Comparison of ENCODE assay signal across 8 mouse cellular contexts in genomic region chr16:34414581-34414980, GRCm38 (mm10).
DNase-seq lines count a peak whose midpoint lies in the region; ATAC-seq and TF ChIP-seq lines count a peak whose summit lies in the region.

No protein-coding gene starts in this region.

- H3K27ac ChIP-seq in limb, embryonic 15.5 days: peak overlapping the region; percentile 66; the same call in 1 of the 2 replicates

- no peaks in the 10 kb centered on the region for H3K27me3 ChIP-seq in limb, embryonic 15.5 days

- no peak for TF ChIP-seq CTCF in brain, embryonic 14.5 days (IDR thresholded peaks at IDR 0.05; ENCODE audit: borderline replicate concordance, extremely low read depth, insufficient read depth, insufficient read length)

- peak; percentile 36 for DNase-seq in embryo, embryonic 11 days
- DNase-seq in embryo, embryonic 9.5 days (ENCODE audit: extremely low spot score): no peak
- DNase-seq in brain, embryonic 14.5 days (ENCODE audit: low read depth): peak; percentile 57
- DNase-seq in heart, postnatal 4 days: peak; percentile 62
- no peak for DNase-seq in adrenal gland, postnatal 10 days
- DNase-seq in liver: no peak

- H3K4me2 ChIP-seq in limb, embryonic 15.5 days: no peak overlapping the region

- no peak for ATAC-seq in limb, embryonic 15.5 days (ENCODE audit: insufficient number of reproducible peaks, low FRiP score, low TSS enrichment, low read depth)
- ATAC-seq in erythroblast, adult 5-6 weeks (replicated peaks; ENCODE audit: low FRiP score, poor library complexity, severe bottlenecking): no peak

- H3K36me3 ChIP-seq in limb, embryonic 15.5 days: no peaks in the 10 kb centered on the region

- no peak overlapping the region for H3K4me3 ChIP-seq in limb, embryonic 15.5 days

- H3K4me1 ChIP-seq in limb, embryonic 15.5 days: peaks cover 24% of the 10 kb centered on the region

- WGBS in limb, embryonic 15.5 days: 45% methylated on average over 7 of the region's 7 CpGs

- H3K9ac ChIP-seq in limb, embryonic 15.5 days: no peak overlapping the region

- H3K9me3 ChIP-seq in limb, embryonic 15.5 days: no peaks in the 10 kb centered on the region

- no peak for TF ChIP-seq POLR2A in brain, embryonic 14.5 days (IDR thresholded peaks at IDR 0.05; ENCODE audit: borderline replicate concordance, extremely low read depth, insufficient read depth, insufficient read length, poor library complexity, severe bottlenecking)

Comparison
In these comparisons a context has a peak if more than half of its experiments do, and no peak if none do; other contexts are left out.
1. DNase-seq: peak in embryo, embryonic 11 days (single experiment), brain, embryonic 14.5 days (single experiment) and heart, postnatal 4 days (single experiment); none in embryo, embryonic 9.5 days (single experiment), adrenal gland, postnatal 10 days (single experiment) and liver (single experiment).